Mouse (Mus musculus) midbrain, embryonic 15.5 days (tissue): ENCODE data around the gene Gpc6. TPM values are rescaled to one million over a fixed set of nuclear protein-coding genes. Genes with fewer than 3 reads are reported as not detected.

Experiments
- ATAC-seq: fragments of 200-750 bp; cut with Nextera tagmentation; replicated peaks from 2 replicates; pipeline ENCODE4 v1.8.0; 2017; ENCODE audit warnings: moderate TSS enrichment
- H3K27ac ChIP-seq: fragments of 300-500 bp; sonication (generic); 2 replicates; pipeline ENCODE4 v1.5.1; 2015; ENCODE audit warnings: mild to moderate bottlenecking, inconsistent platforms
- H3K27me3 ChIP-seq: fragments of 300-500 bp; sonication (generic); replicated peaks from 2 replicates; pipeline ENCODE4 v1.6.1; 2015; ENCODE audit warnings: inconsistent platforms
- H3K36me3 ChIP-seq: fragments of 300-500 bp; sonication (generic); replicated peaks from 2 replicates; pipeline ENCODE4 v1.6.1; 2015; ENCODE audit warnings: inconsistent platforms
- H3K4me1 ChIP-seq: fragments of 300-500 bp; sonication (generic); 2 replicates; pipeline ENCODE4 v1.6.1; 2015; ENCODE audit warnings: inconsistent platforms
- H3K4me2 ChIP-seq: fragments of 300-500 bp; sonication (generic); 2 replicates; pipeline ENCODE4 v1.6.1; 2015; ENCODE audit warnings: inconsistent platforms, mild to moderate bottlenecking, moderate library complexity
- H3K4me3 ChIP-seq: fragments of 300-500 bp; sonication (generic); 2 replicates; pipeline ENCODE4 v1.5.1; 2015; ENCODE audit warnings: mild to moderate bottlenecking, inconsistent platforms
- H3K9ac ChIP-seq: fragments of 300-500 bp; sonication (generic); 2 replicates; pipeline ENCODE4 v1.6.1; 2015; ENCODE audit warnings: mild to moderate bottlenecking, inconsistent platforms
- H3K9me3 ChIP-seq: fragments of 300-500 bp; sonication (generic); 2 replicates; pipeline ENCODE4 v1.6.1; 2016; ENCODE audit warnings: inconsistent platforms
- WGBS: fragments of 180-500 bp; shearing (Covaris S2); methylation state at CpG from one replicate; pipeline ENCODE4 v1.1.7; 2015; ENCODE audit warnings: mixed read lengths; 5-methylcytosine and 5-hydroxymethylcytosine counted together
- polyA plus RNA-seq: library from polyadenylated mRNA; unstranded; fragments of >200 nt; fragmentation: Nextera tagmentation; extraction: Ambion mirVana; gene quantifications from 2 replicates; pipeline ENCODE4 v1.2.1, GENCODE M21; 2015

Gpc6 gene
- polyA plus RNA-seq, 1 experiment from 2014 or later, result 21.1 TPM

GRCm38 (mm10) chr14:117760830-117761517 lies 835.9 kb downstream of the Gpc6 start:
- Histone ChIP-seq H3K27ac (no peak overlapping the region), H3K27me3 (no peaks in the 10 kb centered on the region), H3K4me2 (no peak overlapping the region), H3K36me3 (no peaks in the 10 kb centered on the region), H3K4me3 (no peak overlapping the region), H3K9ac (no peak overlapping the region), H3K4me1 (0 out of 2 replicates have a peak, but pooled peaks cover 4% of the 10 kb centered on the region), H3K9me3 (no peaks in the 10 kb centered on the region)
- 65% methylated on average over 4 of the region's 4 CpGs for WGBS
- no peak for ATAC-seq

GRCm38 (mm10) chr14:117762934-117763333 lies 837.8 kb downstream of the Gpc6 start:
- no peak overlapping the region for H3K4me2 ChIP-seq
- no peaks in the 10 kb centered on the region for H3K9me3 ChIP-seq
- H3K36me3 ChIP-seq, result no peaks in the 10 kb centered on the region
- 87% methylated on average over 5 of the region's 5 CpGs for WGBS
- no peak for ATAC-seq
- no peak overlapping the region for H3K27ac ChIP-seq
- no peak overlapping the region for H3K9ac ChIP-seq
- 0 out of 2 replicates have a peak, but pooled peaks cover under 1% of the 10 kb centered on the region for H3K4me1 ChIP-seq
- no peak overlapping the region for H3K4me3 ChIP-seq
- no peaks in the 10 kb centered on the region for H3K27me3 ChIP-seq

- no peaks in the 10 kb centered on the region for H3K9me3 ChIP-seq
- no peak for ATAC-seq
- no peak overlapping the region for H3K9ac ChIP-seq
- WGBS, result 90% methylated on average over 4 of the region's 4 CpGs
- H3K4me2 ChIP-seq, result no peak overlapping the region
- H3K4me3 ChIP-seq, result no peak overlapping the region
- H3K4me1 ChIP-seq, result no peaks in the 10 kb centered on the region
- H3K27me3 ChIP-seq, result no peaks in the 10 kb centered on the region
- no peaks in the 10 kb centered on the region for H3K36me3 ChIP-seq
- H3K27ac ChIP-seq, result no peak overlapping the region
Observed at GRCm38 (mm10) chr14:117767861-117768260, 842.7 kb downstream of the Gpc6 start.

GRCm38 (mm10) chr14:117768697-117769096 lies 843.6 kb downstream of the Gpc6 start:
- 91% methylated on average over 7 of the region's 7 CpGs for WGBS
- no peak for ATAC-seq
- H3K4me1 ChIP-seq, result no peaks in the 10 kb centered on the region
- H3K4me2 ChIP-seq, result no peak overlapping the region
- no peaks in the 10 kb centered on the region for H3K9me3 ChIP-seq
- no peaks in the 10 kb centered on the region for H3K36me3 ChIP-seq
- no peak overlapping the region for H3K9ac ChIP-seq
- no peak overlapping the region for H3K27ac ChIP-seq
- H3K27me3 ChIP-seq, result no peaks in the 10 kb centered on the region
- H3K4me3 ChIP-seq, result no peak overlapping the region

- Histone ChIP-seq H3K4me3 (no peak overlapping the region), H3K36me3 (no peaks in the 10 kb centered on the region), H3K9ac (no peak overlapping the region), H3K4me2 (no peak overlapping the region), H3K9me3 (no peaks in the 10 kb centered on the region), H3K27me3 (no peaks in the 10 kb centered on the region), H3K4me1 (no peaks in the 10 kb centered on the region), H3K27ac (no peak overlapping the region)
- no peak; the same call in 1 of the 2 replicates for ATAC-seq
- 35% methylated on average over 2 of the region's 2 CpGs for WGBS
Observed at GRCm38 (mm10) chr14:117773373-117773772, 848.3 kb downstream of the Gpc6 start.

- WGBS, result 69% methylated on average over 13 of the region's 13 CpGs
- Histone ChIP-seq H3K27me3 (no peaks in the 10 kb centered on the region), H3K4me3 (no peak overlapping the region), H3K36me3 (no peaks in the 10 kb centered on the region), H3K4me2 (no peak overlapping the region), H3K4me1 (0 out of 2 replicates have a peak, but pooled peaks cover 3% of the 10 kb centered on the region), H3K9me3 (no peaks in the 10 kb centered on the region), H3K9ac (no peak overlapping the region), H3K27ac (no peak overlapping the region)
- no peak for ATAC-seq
Observed at GRCm38 (mm10) chr14:117777866-117778500, 852.9 kb downstream of the Gpc6 start.

GRCm38 (mm10) chr14:117778538-117779413 lies 853.7 kb downstream of the Gpc6 start:
- no peak for ATAC-seq
- WGBS, result 64% methylated on average over 15 of the region's 15 CpGs
- Histone ChIP-seq H3K4me3 (no peak overlapping the region), H3K9ac (no peak overlapping the region), H3K9me3 (no peaks in the 10 kb centered on the region), H3K27ac (no peak overlapping the region), H3K36me3 (no peaks in the 10 kb centered on the region), H3K4me1 (0 out of 2 replicates have a peak, but pooled peaks cover 3% of the 10 kb centered on the region), H3K27me3 (no peaks in the 10 kb centered on the region), H3K4me2 (no peak overlapping the region)

GRCm38 (mm10) chr14:117781724-117782123 lies 856.6 kb downstream of the Gpc6 start:
- WGBS, result 65% methylated on average over 5 of the region's 5 CpGs
- no peaks in the 10 kb centered on the region for H3K36me3 ChIP-seq
- no peaks in the 10 kb centered on the region for H3K27me3 ChIP-seq
- H3K27ac ChIP-seq, result no peak overlapping the region
- no peak overlapping the region for H3K4me3 ChIP-seq
- ATAC-seq, result no peak
- H3K4me2 ChIP-seq, result no peak overlapping the region
- no peak overlapping the region for H3K9ac ChIP-seq
- no peaks in the 10 kb centered on the region for H3K9me3 ChIP-seq
- peaks cover 6% of the 10 kb centered on the region for H3K4me1 ChIP-seq

- peak; percentile 45 for ATAC-seq
- H3K4me1 ChIP-seq, result peaks cover 7% of the 10 kb centered on the region
- WGBS, result 57% methylated on average over 8 of the region's 8 CpGs
- H3K4me3 ChIP-seq, result no peak overlapping the region
- no peak overlapping the region for H3K9ac ChIP-seq
- no peak overlapping the region for H3K27ac ChIP-seq
- no peaks in the 10 kb centered on the region for H3K36me3 ChIP-seq
- H3K27me3 ChIP-seq, result no peaks in the 10 kb centered on the region
- H3K4me2 ChIP-seq, result no peak overlapping the region
- no peaks in the 10 kb centered on the region for H3K9me3 ChIP-seq
Observed at GRCm38 (mm10) chr14:117783671-117784262, 858.7 kb downstream of the Gpc6 start.

GRCm38 (mm10) chr14:117784960-117785359 lies 859.8 kb downstream of the Gpc6 start:
- Histone ChIP-seq H3K4me3 (no peak overlapping the region), H3K4me2 (no peak overlapping the region), H3K36me3 (no peaks in the 10 kb centered on the region), H3K4me1 (peaks cover 7% of the 10 kb centered on the region), H3K9ac (no peak overlapping the region), H3K27me3 (no peaks in the 10 kb centered on the region), H3K9me3 (no peaks in the 10 kb centered on the region), H3K27ac (no peak overlapping the region)
- 77% methylated on average over 9 of the region's 9 CpGs for WGBS
- ATAC-seq, result no peak

GRCm38 (mm10) chr14:117785507-117786085 lies 860.5 kb downstream of the Gpc6 start:
- Histone ChIP-seq H3K36me3 (no peaks in the 10 kb centered on the region), H3K4me1 (peaks cover 7% of the 10 kb centered on the region), H3K9me3 (no peaks in the 10 kb centered on the region), H3K27me3 (no peaks in the 10 kb centered on the region), H3K27ac (no peak overlapping the region), H3K4me3 (no peak overlapping the region), H3K4me2 (no peak overlapping the region), H3K9ac (no peak overlapping the region)
- peak; percentile 53; the same call in 1 of the 2 replicates for ATAC-seq
- 72% methylated on average over 15 of the region's 15 CpGs for WGBS
